Mouse (Mus musculus) bone marrow macrophage, adult 2 months (primary cell): ENCODE data around the gene Chchd6. TPM values are rescaled to one million over a fixed set of nuclear protein-coding genes. Genes with fewer than 3 reads are reported as not detected.

Source experiments
- H3K27ac ChIP-seq: 2 replicates; pipeline ENCODE4 v1.5.1; 2012; ENCODE audit warnings: low read depth, low read length; ENCODE audit not compliant: insufficient read depth
- H3K4me1 ChIP-seq: 2 replicates; pipeline ENCODE4 v1.6.1; 2012; ENCODE audit warnings: low read length; ENCODE audit not compliant: control insufficient read depth, insufficient read depth
- H3K4me3 ChIP-seq: 2 replicates; pipeline ENCODE4 v1.5.1; 2012; ENCODE audit warnings: mild to moderate bottlenecking, low read length, moderate library complexity; ENCODE audit not compliant: insufficient read depth
- CTCF ChIP-seq: IDR thresholded peaks from 2 replicates; pipeline ENCODE4 v1.5.1; 2012; ENCODE audit warnings: low read depth, mild to moderate bottlenecking, low read length, moderate library complexity
- POLR2A ChIP-seq: IDR thresholded peaks from 2 replicates; pipeline ENCODE4 v1.6.1; 2012; ENCODE audit warnings: mild to moderate bottlenecking, low read depth, low read length, borderline replicate concordance
- polyA plus RNA-seq: library from polyadenylated mRNA; stranded (reverse); fragments of >200 nt; gene quantifications from 2 replicates; pipeline ENCODE4 v1.2.4, GENCODE M21; 2012; ENCODE audit not compliant: missing spikeins, insufficient read depth, insufficient read length

The Chchd6 gene
- polyA plus RNA-seq: 6.9 and 9.2 TPM in 2 replicates

- TF ChIP-seq CTCF (no peak), POLR2A (no peak)
- peak within 1 kb of the TSS; percentile 81 for H3K4me3 ChIP-seq
- no peak within 1 kb of the TSS for H3K27ac ChIP-seq
- H3K4me1 ChIP-seq: peaks cover 5% of the 10 kb centered on the region
Observed at GRCm38 (mm10) chr6:89595018-89595776, at the start of gene Chchd6. TSS of gene Chchd6 (minus strand) at chr6:89595652.

DNA sequence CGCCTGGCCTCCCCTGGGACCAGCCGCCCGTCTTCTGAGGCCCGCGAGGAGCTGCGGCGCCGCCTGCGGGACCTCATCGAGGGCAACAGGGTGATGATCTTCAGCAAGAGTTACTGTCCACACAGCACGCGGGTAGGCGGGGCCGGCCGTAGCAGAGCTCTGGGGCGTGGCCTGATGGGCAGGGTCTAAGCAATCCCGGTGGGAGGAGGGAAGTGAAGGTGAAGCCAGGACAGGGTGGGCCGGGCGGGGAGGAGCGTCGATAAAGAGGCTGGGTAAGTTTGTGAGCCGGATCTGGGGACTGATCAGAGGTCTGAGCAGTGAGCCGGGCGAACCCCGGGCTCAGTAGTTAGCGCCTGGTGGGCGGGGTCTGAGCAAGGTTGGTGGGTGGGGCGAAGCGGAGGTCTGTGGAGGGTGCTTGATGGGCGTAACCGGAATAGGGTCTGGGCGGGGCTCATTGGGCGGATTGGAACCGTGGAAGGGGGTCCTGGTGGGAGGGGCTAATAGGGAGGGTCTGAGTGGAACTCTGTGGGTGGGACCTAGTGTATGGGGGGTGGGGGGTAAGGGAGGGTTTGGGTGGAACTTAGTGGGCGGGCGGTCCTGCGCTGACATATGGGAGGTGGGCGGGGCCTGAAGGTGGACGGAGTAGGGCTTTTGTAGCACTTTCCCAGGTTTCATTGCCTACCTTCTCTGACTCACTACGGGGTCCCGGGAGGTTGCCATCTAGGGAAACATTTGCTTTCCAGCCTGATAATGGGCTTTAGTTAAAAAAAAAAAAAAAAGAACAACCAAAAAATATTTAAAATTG is 49.0 kb upstream of the Chchd6 start:
- H3K4me1 ChIP-seq: peaks cover 11% of the 10 kb centered on the region
- peak overlapping the region; percentile 61 for H3K27ac ChIP-seq
- H3K4me3 ChIP-seq: peak overlapping the region; percentile 74
- TF ChIP-seq CTCF (no peak), POLR2A (no peak; the same call in 1 of the 2 replicates)

DNA sequence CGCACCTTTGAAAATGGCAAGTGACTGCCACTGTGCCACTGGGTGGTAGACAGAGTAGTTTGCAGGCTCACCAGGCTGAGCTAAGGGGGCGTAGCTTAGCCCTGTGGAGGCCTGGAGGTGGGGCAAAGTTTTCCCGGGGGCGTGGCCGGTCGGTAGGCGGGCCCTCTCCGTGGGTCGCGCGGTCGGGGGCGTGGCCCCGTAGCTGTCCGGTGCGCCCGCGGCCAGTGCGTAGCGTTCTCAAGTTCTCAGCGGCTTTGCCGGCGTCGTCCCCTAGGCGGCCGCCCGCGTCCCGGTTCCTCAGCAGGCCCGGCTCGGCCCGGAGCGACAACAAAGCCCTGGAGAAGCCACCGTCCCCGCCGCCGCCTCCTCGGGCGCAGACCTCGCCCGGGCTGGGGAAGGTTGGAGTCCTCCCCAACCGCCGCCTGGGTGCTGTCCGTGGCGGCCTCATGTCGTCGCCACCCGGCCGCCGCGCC is 48.4 kb upstream of the Chchd6 start, which contains the start of gene Txnrd3:
TSS of gene Txnrd3 (plus strand) at position 191 of the 473 bp plus-strand sequence.
- peak within 1 kb of the TSS; percentile 74 for H3K4me3 ChIP-seq
- no peak for TF ChIP-seq CTCF
- no peak for TF ChIP-seq POLR2A
- H3K4me1 ChIP-seq: peaks cover 11% of the 10 kb centered on the region
- H3K27ac ChIP-seq: peak within 1 kb of the TSS; percentile 61

- TF ChIP-seq POLR2A: no peak
- TF ChIP-seq CTCF: peak; percentile 76
- peaks cover 14% of the 10 kb centered on the region for H3K4me1 ChIP-seq
- no peak overlapping the region for H3K4me3 ChIP-seq
- no peak overlapping the region for H3K27ac ChIP-seq
Observed at GRCm38 (mm10) chr6:89639025-89639424, 43.6 kb upstream of the Chchd6 start.

DNA sequence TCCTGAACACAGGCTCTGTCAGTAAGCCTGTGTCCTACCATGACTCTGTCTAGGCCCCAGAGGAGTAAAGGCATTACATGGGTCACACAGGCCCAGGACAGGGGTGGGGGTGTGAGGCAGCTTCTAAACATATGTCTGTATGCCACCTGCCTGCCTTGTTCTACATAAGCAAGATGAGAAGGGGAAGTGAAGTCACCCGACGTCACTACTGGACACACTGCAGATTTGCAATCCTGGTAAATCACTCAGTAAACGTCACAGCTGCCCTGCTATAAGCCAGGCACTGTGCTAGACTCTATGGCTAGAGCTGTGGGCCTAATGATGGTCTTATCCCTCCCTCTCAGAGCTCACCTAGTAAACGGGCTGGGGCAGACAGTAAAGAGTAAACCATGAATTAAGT is 42.5 kb upstream of the Chchd6 start:
- Histone ChIP-seq H3K4me3 (no peak overlapping the region), H3K27ac (no peak overlapping the region), H3K4me1 (peaks cover 8% of the 10 kb centered on the region)
- TF ChIP-seq CTCF: no peak

GRCm38 (mm10) chr6:89634400-89634799 is 38.9 kb upstream of the Chchd6 start:
- no peak overlapping the region for H3K4me3 ChIP-seq
- H3K27ac ChIP-seq: no peak overlapping the region
- TF ChIP-seq CTCF (no peak), POLR2A (no peak)
- peaks cover 12% of the 10 kb centered on the region for H3K4me1 ChIP-seq

DNA sequence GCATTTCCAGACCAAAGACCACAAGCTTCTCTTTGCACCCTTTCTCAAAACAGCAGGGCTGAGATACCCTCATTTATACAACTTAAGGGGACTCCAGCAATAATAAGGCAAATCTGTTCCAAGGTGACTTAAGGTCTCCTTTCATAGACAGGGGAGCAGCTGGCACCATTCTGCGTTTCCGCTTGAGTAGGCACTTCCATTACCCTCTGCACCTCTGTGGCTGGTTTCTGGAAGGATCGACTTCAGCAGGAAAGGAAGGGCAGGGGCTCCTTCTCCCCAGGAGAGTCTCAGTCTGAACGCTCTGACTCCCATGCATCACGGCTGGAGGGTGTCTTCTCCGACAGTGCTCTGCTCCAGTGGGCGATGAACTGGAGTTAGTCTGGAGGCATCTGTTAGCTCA is 37.7 kb upstream of the Chchd6 start:
- H3K27ac ChIP-seq: no peak overlapping the region
- TF ChIP-seq POLR2A (no peak), CTCF (no peak)

GRCm38 (mm10) chr6:89631809-89632562 is 36.5 kb upstream of the Chchd6 start:
- peak; percentile 98 for TF ChIP-seq CTCF
- no peak for TF ChIP-seq POLR2A
- H3K4me3 ChIP-seq: no peak overlapping the region
- 0 out of 2 replicates have a peak overlapping the region, but pooled peaks have one; percentile 13 for H3K27ac ChIP-seq
- H3K4me1 ChIP-seq: peaks cover 18% of the 10 kb centered on the region

More for the DNA sequence above, 37.7 kb upstream of the Chchd6 start:
- Histone ChIP-seq H3K4me1 (peaks cover 15% of the 10 kb centered on the region), H3K4me3 (no peak overlapping the region)

GRCm38 (mm10) chr6:89628045-89628785 is 32.8 kb upstream of the Chchd6 start:
- Histone ChIP-seq H3K4me3 (no peak overlapping the region), H3K4me1 (peaks cover 18% of the 10 kb centered on the region), H3K27ac (no peak overlapping the region)
- TF ChIP-seq POLR2A: no peak
